Mouse (Mus musculus): ENCODE measurements at regions not wholly inside any gene's neighbourhood (a gene's known extent, or its start where the extent isn't known, plus 50 kb on each side); places are given as distances from the start of the nearest gene placed in this dataset.
A peak's percentile ranks its signal among the peaks of the same experiment; 100 is the strongest.

DNA sequence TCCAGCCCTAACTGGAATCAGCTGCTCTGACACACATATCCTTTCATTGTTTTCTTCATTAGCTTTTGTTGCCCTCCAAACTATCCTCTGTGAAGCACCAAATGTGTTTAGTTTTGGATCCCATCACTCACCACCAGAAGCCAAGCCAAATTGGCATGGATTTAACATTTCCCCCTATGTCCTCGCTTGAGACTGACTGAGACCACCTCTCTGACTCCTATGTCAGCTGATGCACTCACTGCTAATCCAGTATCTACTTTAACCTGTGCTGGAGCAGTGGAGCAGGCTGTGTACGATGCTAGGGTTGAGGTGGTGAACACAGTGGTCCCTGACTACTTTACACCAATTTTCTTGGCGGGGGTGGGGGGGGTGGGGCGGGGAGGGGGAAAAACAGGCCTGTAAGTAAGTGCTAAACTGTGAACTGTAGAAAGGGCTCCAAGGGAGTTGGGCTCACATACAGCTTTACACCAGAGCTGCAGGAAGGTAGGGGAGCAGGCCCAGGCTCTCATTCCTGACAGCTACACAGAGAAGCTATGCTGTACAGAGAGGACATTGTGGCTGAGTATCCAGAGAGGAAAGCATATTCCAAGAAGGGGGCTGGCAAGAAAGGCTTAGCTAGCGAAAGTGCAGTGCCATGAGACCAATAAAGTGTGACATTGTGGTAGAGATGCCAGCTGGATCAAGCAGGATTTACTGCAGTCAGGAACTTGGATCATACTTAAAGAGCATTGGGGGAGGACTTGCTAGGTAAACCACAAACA lies 87.9 kb upstream of the Arhgap21 start:
- H3K36me3 ChIP-seq = no peaks in the 10 kb centered on the region
- H3K9me3 ChIP-seq = no peaks in the 10 kb centered on the region
- DNase-seq (ENCODE audit: low spot score) = no peak
- H3K4me3 ChIP-seq = no peak overlapping the region
- peaks cover 26% of the 10 kb centered on the region for H3K4me1 ChIP-seq (replicated peaks)
- no peaks in the 10 kb centered on the region for H3K27me3 ChIP-seq (ENCODE audit: insufficient read depth, poor library complexity, severe bottlenecking)
- no peak overlapping the region for H3K27ac ChIP-seq
- WGBS = 73% methylated on average over 5 of the region's 5 CpGs

DNA sequence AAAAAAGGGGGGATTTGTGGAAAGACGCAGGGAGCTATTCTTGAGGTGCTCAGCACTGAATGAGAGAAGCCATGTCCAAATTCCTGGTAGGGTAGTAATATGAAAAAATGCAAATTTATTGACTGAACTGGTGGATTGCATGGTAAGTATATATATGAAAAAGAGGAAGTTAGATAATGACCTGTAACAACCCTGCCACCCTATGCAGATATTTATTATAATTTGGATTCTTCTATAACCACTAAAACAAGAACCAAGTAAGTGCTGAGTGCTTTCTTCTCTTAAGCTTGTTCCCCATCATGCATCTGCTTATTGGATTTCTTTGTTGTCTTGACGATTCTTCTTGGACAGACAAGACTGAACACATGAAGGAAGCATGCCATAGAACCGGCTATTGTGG lies 86.7 kb upstream of the Arhgap21 start:
- no peak overlapping the region for H3K27ac ChIP-seq
- H3K27me3 ChIP-seq (ENCODE audit: insufficient read depth, poor library complexity, severe bottlenecking) = no peaks in the 10 kb centered on the region
- H3K4me1 ChIP-seq (replicated peaks) = peaks cover 25% of the 10 kb centered on the region
- H3K4me3 ChIP-seq = no peak overlapping the region
- H3K36me3 ChIP-seq = no peaks in the 10 kb centered on the region
- WGBS = 94% methylated on average over 3 of the region's 3 CpGs
- no peaks in the 10 kb centered on the region for H3K9me3 ChIP-seq
- DNase-seq (ENCODE audit: low spot score) = no peak

DNA sequence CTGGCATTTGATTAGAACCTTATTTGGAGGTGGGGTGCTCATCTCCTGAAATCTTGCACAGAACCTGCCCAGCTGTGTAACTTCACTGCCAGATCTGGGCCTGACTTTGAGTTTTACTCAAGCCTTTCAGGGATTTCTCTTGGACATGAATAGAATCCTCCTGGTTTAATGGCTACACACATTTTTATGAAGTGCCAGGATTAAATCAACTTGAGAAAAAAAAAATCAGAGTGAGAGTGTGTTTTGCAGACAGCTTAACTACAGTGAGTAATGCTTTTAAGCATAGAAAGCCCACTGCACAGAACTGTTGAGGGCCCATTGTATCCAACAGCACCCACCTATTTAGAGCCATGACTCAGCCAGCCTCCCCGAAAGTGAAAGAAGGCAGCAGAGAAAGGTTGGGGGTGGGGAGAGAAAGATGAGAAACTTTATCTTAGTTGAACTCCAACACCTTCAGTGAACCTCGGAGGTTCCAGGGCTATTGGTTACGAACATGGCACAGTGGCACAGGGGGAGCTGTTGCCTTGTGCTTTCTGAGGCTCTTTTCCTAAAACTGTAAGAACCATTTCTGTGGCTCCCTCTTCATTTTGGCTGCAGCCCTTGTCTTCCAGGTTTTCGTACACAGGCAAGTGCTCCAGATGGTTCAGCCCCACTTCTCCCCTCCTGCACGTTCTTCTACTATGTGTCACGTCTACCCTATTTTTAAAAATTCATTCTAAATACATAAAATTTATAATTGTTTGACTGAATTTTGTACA lies 85.8 kb upstream of the Arhgap21 start:
- Histone ChIP-seq H3K27ac (no peak overlapping the region), H3K27me3 (ENCODE audit: insufficient read depth, poor library complexity, severe bottlenecking) (no peaks in the 10 kb centered on the region), H3K9me3 (no peaks in the 10 kb centered on the region), H3K4me1 (replicated peaks) (peaks cover 16% of the 10 kb centered on the region), H3K36me3 (no peaks in the 10 kb centered on the region), H3K4me3 (no peak overlapping the region)
- 85% methylated on average over 6 of the region's 6 CpGs for WGBS
- no peak for DNase-seq (ENCODE audit: low spot score)

DNA sequence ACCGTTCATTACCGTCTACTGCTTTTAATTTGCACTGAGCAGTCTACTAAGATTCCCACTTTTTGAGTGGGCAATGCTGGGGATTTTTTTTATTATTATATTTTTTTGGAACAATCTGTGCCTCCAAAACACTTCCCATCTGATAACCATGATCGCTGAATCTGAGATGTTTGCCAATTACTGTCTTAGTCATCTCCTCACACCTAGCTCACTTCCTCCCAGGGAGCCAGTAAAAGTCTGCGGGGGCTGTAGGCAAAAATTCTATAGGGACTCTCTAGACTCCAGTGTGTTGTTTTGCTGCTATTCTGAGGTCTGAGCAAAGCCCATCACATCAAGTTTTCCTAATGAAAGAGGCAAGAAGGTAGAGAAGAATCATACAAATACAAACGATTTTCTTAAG lies 84.9 kb upstream of the Arhgap21 start:
- no peak overlapping the region for H3K27ac ChIP-seq
- no peak for DNase-seq (ENCODE audit: low spot score)
- no peaks in the 10 kb centered on the region for H3K9me3 ChIP-seq
- no peaks in the 10 kb centered on the region for H3K27me3 ChIP-seq (ENCODE audit: insufficient read depth, poor library complexity, severe bottlenecking)
- H3K36me3 ChIP-seq = no peaks in the 10 kb centered on the region
- H3K4me1 ChIP-seq (replicated peaks) = peaks cover 14% of the 10 kb centered on the region
- no peak overlapping the region for H3K4me3 ChIP-seq
- 88% methylated on average over 5 of the region's 5 CpGs for WGBS

DNA sequence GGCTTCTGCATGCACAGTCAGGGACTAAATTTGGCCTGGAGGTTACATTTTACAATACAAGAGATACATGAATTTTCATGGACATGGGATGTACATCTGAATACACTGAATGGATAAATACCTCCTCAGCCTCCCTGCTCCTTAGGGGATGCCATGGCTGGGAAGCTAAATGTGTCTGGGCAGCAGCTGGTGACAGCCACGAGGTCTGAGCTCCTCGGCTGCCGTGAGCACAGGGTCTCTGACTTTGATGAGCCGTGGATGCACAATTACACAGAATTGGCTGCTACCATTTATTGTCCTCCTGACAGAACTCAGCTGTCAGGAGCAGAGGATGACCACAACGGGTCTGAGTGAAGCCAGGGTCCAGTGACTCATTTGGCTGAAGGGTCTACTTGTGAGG lies 80.3 kb upstream of the Arhgap21 start:
- DNase-seq (ENCODE audit: low spot score) = peak; percentile 34
- no peaks in the 10 kb centered on the region for H3K36me3 ChIP-seq
- H3K27me3 ChIP-seq (ENCODE audit: insufficient read depth, poor library complexity, severe bottlenecking) = no peaks in the 10 kb centered on the region
- no peaks in the 10 kb centered on the region for H3K9me3 ChIP-seq
- no peak overlapping the region for H3K4me3 ChIP-seq
- H3K27ac ChIP-seq = peak overlapping the region; percentile 57; the same call in 1 of the 2 replicates
- WGBS = 50% methylated on average over 5 of the region's 5 CpGs
- peaks cover 42% of the 10 kb centered on the region for H3K4me1 ChIP-seq (replicated peaks)

DNA sequence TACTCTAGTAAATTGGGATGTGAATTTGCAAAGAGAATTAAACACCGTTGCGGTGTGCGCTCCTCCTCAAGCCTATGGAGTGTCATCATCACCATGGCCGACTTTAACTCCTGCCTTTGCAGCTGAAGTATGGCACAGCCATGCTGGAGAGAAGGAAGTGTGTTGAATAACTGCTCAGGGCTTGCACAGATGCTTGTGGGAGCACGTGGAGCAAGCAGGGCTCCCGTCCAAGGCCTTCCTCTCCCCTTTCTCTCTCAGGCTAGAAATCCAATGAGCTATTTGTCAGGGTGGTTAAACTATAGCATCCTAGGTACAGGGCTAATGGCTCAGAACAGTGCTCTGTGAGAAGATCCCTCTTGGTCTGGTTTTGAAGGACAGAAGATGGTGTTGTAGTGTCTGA lies 79.5 kb upstream of the Arhgap21 start:
- Histone ChIP-seq H3K9me3 (no peaks in the 10 kb centered on the region), H3K36me3 (no peaks in the 10 kb centered on the region), H3K27ac (peak overlapping the region; percentile 66; the same call in 1 of the 2 replicates), H3K4me3 (no peak overlapping the region), H3K4me1 (replicated peaks) (peaks cover 50% of the 10 kb centered on the region), H3K27me3 (ENCODE audit: insufficient read depth, poor library complexity, severe bottlenecking) (no peaks in the 10 kb centered on the region)
- DNase-seq (ENCODE audit: low spot score) = no peak
- 95% methylated on average over 6 of the region's 6 CpGs for WGBS

DNA sequence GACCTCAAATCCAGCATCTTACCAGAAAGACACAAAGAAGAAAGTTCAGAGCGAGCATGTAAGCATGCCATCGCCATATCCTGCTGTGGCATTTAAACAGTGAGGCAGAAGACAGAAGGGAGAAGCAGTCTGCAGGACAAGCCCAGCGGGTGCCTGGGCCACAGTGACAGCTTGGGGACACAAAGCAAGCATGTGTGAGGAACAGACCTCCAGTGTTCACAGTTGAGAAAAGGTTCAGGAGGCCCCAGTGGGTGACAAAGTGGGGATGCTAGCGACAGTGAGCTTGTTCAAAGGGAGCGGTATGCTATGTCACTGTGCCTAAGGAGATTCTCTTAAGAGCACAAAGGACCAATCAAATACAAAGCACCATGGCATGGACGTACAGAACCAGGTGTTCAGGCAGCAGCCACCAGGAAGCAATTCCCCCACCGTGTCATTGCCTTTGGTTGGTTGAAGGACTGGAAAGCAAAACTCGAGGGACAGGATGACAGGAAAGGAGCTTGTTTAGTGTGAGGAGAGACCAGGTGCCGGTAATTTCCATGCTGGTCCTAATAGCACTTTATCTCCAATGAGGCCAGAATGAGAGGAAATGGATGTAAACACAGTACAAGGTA lies 77.9 kb upstream of the Arhgap21 start:
- H3K4me1 ChIP-seq (replicated peaks) = peaks cover 47% of the 10 kb centered on the region

DNA sequence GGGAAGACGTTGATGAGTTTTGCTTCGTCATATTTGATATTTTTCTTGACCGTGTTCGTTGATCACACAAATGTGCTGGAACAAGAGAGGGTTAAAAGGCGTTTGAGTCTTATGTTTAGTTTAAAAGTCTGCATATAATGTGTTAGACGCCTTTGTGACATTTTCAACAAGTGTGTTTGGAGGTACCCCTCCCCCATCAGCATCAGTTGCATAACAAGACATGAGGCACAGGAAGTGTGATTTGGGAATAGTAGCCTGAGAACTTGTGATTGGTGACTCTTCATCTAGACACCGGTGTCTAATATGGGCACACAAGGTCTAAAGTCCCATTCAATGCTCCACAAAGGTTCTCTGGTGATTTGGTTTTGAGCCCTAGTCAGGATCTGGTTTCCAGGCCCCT lies 76.1 kb upstream of the Arhgap21 start:
- peak overlapping the region; percentile 84 for H3K27ac ChIP-seq
- 92% methylated on average over 7 of the region's 7 CpGs for WGBS

More for the DNA sequence above, 77.9 kb upstream of the Arhgap21 start:
- Histone ChIP-seq H3K9me3 (no peaks in the 10 kb centered on the region), H3K36me3 (no peaks in the 10 kb centered on the region), H3K27me3 (ENCODE audit: insufficient read depth, poor library complexity, severe bottlenecking) (no peaks in the 10 kb centered on the region), H3K27ac (peak overlapping the region; percentile 71), H3K4me3 (no peak overlapping the region)
- DNase-seq (ENCODE audit: low spot score) = peak; percentile 35
- WGBS = 38% methylated on average over 9 of the region's 9 CpGs

DNA sequence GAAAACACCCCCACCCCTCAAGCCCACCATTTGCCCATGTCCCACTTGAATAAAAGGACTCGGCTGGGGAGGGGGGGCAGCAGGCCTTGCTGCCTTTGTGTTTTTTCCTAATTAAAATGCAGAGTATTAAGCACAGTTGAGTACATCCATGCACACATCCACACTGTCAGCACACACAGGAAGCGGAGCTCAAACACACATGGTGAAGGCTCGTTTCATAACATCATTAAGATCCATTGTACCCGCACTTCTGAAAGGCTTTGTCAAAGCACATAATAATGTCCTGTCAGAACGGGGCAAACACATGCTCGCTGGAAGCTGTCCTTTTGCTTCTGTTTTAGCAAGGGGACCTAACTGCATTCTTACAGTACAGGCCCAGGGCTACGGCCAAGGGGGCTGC lies 75.3 kb upstream of the Arhgap21 start:
- H3K27ac ChIP-seq = peak overlapping the region; percentile 84

More for the DNA sequence above, 76.1 kb upstream of the Arhgap21 start:
- no peaks in the 10 kb centered on the region for H3K27me3 ChIP-seq (ENCODE audit: insufficient read depth, poor library complexity, severe bottlenecking)
- no peaks in the 10 kb centered on the region for H3K9me3 ChIP-seq
- no peak overlapping the region for H3K4me3 ChIP-seq
- no peaks in the 10 kb centered on the region for H3K36me3 ChIP-seq
- peaks cover 42% of the 10 kb centered on the region for H3K4me1 ChIP-seq (replicated peaks)
- DNase-seq (ENCODE audit: low spot score) = no peak

DNA sequence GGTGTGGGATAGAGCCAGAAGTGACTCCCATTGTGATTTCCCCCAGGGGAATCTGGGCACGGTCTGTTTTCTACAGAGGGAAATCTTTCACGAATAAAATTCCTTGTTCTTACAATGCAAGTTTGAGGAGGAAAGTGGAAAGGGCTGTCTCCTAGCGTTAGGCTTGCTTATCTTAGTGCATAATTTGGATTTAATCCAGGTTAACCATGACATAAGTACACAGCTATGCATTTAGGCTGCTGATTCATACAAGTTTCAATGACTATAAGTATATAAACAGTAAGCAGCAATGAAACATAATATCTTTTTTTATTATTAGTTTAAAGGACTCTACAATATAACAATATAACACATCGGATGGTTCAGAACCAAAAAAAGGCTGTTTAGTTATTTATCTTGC lies 74.6 kb upstream of the Arhgap21 start:
- no peak for DNase-seq (ENCODE audit: low spot score)
- Histone ChIP-seq H3K36me3 (no peaks in the 10 kb centered on the region), H3K4me1 (replicated peaks) (peaks cover 35% of the 10 kb centered on the region), H3K4me3 (no peak overlapping the region), H3K27ac (peak overlapping the region; percentile 84), H3K27me3 (ENCODE audit: insufficient read depth, poor library complexity, severe bottlenecking) (no peaks in the 10 kb centered on the region), H3K9me3 (no peaks in the 10 kb centered on the region)
- 62% methylated on average over 4 of the region's 4 CpGs for WGBS

More for the DNA sequence above, 75.3 kb upstream of the Arhgap21 start:
- H3K9me3 ChIP-seq = no peaks in the 10 kb centered on the region
- no peaks in the 10 kb centered on the region for H3K27me3 ChIP-seq (ENCODE audit: insufficient read depth, poor library complexity, severe bottlenecking)
- peak; percentile 25 for DNase-seq (ENCODE audit: low spot score)
- H3K4me1 ChIP-seq (replicated peaks) = peaks cover 38% of the 10 kb centered on the region
- H3K36me3 ChIP-seq = no peaks in the 10 kb centered on the region
- H3K4me3 ChIP-seq = no peak overlapping the region
- 48% methylated on average over 7 of the region's 7 CpGs for WGBS

DNA sequence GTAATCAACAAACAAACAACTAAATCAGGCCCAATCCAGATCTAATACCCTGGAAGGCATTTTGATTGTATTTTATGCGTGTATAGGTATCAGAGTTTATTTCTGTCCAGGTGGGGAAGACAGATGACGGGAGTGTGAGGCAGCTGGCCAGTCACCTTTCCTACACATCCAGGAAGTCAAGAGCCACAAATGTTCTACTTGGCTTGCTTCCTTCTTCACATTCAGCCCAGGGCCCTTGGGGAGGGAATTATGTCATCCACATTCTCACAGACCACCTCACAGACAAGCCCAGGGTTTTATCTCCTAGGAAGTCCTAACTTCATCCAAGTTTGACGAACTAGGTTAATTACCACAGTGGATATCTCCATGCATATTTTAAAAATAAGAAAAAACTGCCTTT lies 68.9 kb upstream of the Arhgap21 start:
- Histone ChIP-seq H3K4me3 (no peak overlapping the region), H3K27ac (no peak overlapping the region), H3K4me1 (replicated peaks) (no peaks in the 10 kb centered on the region; the same call in 1 of the 2 replicates), H3K27me3 (ENCODE audit: insufficient read depth, poor library complexity, severe bottlenecking) (no peaks in the 10 kb centered on the region), H3K9me3 (no peaks in the 10 kb centered on the region), H3K36me3 (no peaks in the 10 kb centered on the region)
- 89% methylated on average over 3 of the region's 3 CpGs for WGBS
- no peak for DNase-seq (ENCODE audit: low spot score)

DNA sequence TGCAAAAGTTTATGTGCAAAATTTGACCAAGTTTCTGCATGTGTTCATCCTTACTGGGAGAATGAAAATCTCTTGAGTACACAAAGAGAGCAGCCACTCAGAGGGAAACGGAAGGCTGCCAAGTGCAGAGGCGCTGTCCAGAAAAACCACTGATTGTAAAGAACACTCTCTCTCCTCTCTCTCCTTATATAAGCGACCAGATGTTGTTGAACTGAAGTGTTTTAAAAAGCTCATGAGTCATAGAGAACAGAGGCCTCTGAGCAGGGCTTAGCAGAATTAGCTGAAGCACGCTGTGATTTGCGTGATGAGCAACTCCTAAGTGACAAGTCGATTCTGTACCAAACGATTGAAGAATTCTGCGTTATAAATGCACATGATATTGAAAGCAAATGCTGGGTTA lies 68.5 kb upstream of the Arhgap21 start:
- DNase-seq (ENCODE audit: low spot score) = no peak
- no peaks in the 10 kb centered on the region; the same call in 1 of the 2 replicates for H3K4me1 ChIP-seq (replicated peaks)
- no peak overlapping the region for H3K4me3 ChIP-seq
- H3K9me3 ChIP-seq = no peaks in the 10 kb centered on the region
- no peaks in the 10 kb centered on the region for H3K36me3 ChIP-seq
- no peaks in the 10 kb centered on the region for H3K27me3 ChIP-seq (ENCODE audit: insufficient read depth, poor library complexity, severe bottlenecking)
- H3K27ac ChIP-seq = no peak overlapping the region
- 84% methylated on average over 8 of the region's 8 CpGs for WGBS

All from hindbrain, embryonic 10.5 days (tissue).